Mouse (Mus musculus): ENCODE measurements around the gene Nosip.
"Not testable (repeated sequence)": the region's sequence is repeated elsewhere in the genome, so short reads cannot be mapped to it uniquely, and the experiment has no call there.

Gene Nosip

DNA sequence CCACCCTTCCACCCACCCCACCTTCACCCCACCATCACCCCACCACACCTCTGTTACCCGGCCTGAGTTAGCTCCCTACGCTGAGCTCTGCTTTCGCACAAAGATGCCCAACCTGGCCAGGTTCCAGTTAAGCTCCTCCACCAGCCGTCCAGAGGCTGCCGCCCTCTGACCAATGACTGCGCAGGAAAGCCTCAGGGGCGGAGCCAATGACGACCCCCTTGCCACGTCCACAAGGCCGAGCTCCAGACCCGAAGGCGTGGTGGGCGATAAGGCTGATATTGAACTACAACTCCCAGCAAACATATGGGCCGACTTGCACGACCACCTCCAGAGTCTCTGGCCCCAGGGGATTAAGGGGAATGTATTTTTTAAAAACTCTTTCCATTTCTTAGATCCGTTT lies 29.8 kb downstream of the Nosip start, which contains the start of gene Rcn3:
Rcn3 (minus strand) TSS at position 174 of the 400 bp plus-strand sequence.
- peak; percentile 82 for DNase-seq

DNA sequence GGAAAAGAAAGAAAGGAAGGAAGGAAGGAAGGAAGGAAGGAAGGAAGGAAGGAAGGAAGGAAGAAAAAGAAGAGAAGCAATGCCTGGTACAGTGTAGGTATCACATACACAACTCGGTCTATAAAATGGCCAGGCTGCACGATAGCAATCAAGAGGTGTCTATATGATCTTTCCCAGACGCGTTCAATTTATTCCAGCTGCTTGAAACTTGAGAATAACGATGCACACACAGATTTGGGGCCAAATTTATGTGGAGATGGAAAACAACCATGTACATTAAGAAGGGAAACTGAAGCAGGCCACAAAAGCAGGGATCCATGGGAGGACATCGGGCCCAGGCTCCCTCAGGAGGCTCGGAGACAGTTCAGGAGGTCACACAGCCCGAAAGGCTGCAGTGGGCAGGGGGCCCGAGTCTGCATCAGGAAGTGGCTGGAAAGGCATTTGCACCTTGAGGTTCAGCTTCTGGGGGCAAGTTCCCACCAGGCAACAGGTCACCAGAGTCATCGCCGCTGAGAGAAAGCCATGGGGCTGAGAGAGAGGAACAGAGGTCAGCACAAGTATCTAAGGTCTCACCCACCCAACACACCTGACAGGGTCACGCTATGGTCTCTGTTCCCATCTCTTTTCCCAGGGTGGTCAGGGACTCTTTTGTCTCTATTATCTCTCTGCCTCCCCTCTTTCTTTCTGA lies 30.7 kb downstream of the Nosip start:
- DNase-seq: no peak

DNA sequence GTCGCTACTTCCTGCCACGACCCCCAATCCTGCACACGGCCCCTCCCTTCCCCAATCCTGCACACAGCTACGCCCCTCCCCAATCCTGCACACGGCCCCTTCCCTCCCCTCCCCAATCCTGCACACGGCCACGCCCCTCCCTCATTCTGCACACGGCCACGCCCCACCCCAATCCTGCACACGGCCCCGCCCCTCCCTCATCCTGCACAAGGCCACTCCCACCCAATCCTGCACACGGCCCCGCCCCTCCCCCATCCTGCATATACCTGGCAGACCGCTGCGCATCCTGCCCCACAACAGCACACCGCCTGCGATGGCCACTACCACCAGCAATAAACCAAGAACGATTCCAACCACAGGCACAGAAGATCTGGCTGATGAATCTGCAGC lies 31.3 kb downstream of the Nosip start:
- no peak for DNase-seq

DNA sequence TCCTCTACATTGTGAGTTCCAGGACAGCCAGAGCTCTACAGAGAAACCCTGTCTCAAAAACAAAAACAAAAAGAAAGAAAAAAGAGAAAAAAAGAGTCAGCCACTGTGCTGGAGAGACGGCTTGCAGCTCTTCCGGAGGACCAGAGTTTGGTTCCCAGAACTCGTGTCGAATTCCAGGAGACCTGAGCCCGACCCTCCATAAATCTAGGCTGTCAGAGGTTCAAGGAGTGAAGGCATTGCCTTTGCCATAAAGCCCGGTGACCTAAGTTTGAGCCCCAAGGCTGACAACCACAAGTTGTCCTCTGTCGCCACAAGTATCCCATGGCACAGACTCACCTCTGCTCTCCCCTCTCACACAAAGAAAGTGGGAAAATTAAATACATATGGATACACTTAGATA lies 31.9 kb downstream of the Nosip start:
- DNase-seq: no peak

DNA sequence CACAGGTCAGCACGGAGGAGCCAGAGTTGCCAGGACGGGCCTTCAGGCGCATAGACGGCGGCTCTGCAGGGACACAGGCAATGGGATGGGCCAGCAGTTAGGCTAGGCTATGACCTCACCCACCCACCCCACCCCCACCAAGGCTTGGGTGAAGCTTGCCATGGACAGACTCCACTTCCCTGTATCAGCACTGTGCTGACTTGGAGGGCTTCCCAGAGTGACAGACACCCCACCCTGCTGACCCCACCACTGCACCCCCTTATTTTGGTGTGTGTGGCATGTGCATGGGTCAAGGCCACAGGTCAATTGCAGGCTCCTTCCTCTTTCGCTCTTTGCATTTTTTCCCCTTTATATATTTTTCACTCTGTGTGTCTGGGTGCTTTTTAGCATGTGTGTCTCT lies 33.1 kb downstream of the Nosip start:
- no peak for DNase-seq

DNA sequence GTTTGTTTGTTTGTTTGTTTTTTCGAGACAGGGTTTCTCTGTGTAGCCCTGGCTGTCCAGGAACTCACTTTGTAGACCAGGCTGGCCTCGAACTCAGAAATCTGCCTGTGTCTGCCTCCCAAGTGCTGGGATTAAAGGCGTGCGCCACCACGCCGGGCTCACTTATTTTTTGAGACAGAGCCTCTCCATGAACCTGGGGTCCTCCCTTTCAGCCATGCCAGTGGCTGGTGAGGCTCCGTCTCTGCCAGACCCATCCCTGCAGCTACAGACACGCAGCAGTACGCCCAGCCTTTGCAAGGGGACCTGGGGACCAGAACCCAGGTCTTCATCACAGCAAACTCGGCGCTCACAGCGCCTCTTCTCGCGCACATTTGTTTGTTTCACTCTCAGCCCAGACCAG lies 33.7 kb downstream of the Nosip start:
- DNase-seq: not testable (repeated sequence)

DNA sequence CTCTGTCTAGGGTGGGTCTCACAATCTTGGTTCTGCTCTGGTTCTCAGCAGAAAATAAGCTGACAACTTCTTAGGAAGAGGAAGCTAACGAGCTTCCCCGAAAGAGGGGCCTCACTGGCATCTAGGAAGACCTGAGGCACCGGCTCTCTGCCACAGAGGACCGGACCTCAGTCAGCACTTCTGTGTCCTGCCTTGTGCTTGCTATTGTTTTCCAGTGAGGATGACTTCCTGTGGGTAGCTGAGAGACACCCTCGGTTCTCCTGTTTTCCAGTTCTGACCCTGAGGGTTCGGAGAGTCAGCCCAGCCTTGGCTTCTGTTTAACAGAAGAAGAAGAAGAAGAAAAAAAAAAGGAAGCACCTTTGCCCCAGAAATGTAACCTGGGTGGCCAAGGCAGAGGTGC lies 35.2 kb downstream of the Nosip start:
- no peak for DNase-seq

DNA sequence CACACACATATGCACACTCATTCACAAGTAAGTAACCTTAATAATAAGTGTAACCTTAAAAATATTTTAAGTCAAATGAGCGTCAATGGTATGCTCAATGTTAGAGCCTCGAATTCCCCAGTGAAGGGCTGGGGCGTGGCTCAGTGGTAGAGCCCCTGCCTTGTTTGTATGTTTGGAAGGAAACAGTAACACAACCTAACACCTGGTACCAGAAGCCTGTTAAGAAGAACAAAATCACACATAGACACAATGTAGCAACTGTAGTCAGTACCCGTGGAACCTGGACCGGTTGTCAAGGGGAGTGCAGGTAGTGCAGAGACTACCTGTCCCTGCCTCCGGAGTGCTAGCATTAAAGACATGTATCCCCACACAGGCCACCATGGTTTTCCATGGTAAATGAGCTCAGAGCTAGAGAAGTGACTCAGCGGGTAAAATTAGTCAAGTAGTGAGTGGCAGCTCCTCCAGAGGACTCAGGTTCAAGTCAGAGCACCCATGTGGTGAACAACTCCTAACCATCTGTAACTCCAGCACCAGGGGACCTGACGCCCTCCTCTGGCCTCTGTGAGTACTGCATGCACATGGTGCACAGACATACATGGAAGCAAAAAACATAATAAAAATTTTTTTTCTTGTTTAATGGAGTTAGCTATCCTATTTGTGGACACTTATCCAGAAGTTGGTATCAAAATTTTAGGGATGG lies 36.5 kb downstream of the Nosip start:
- no peak for DNase-seq

DNA sequence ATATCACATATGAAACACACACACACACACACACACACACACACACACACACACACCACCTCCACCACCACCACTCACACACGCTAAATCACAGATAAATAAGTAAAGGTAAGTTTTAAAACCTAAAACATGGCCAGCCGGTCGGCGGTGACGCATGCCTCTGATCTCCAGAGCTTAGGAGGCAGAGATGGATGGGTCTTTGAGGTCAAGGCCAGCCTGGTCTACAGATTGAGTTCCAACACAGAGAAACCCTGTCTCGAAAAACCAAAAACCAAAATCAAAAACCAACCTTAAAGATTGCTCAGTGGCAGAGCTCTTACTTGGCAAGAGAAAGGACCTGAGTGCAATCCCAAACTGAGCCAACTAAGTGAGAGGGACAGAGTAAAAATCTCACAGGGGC lies 37.8 kb downstream of the Nosip start:
- DNase-seq: no peak

DNA sequence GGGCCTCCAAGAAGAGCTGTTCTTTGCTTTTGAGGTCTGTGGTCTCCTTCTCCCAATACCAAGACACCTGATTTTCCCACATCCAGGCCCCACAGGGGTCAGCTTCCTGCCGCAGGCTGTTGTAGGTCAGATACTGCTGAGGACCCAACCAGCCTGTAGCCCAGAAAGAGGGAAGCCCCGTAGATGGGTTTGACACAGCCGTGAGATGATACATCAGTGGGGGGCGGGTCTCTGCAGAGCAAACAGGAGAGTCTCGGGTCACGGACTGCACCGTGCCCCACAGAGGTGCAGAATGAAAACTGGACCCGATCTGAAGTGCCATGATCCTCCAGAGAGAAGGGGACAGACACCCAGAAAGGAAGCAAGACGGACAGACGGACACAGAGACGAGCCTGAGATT lies 40.2 kb downstream of the Nosip start:
- DNase-seq: no peak

DNA sequence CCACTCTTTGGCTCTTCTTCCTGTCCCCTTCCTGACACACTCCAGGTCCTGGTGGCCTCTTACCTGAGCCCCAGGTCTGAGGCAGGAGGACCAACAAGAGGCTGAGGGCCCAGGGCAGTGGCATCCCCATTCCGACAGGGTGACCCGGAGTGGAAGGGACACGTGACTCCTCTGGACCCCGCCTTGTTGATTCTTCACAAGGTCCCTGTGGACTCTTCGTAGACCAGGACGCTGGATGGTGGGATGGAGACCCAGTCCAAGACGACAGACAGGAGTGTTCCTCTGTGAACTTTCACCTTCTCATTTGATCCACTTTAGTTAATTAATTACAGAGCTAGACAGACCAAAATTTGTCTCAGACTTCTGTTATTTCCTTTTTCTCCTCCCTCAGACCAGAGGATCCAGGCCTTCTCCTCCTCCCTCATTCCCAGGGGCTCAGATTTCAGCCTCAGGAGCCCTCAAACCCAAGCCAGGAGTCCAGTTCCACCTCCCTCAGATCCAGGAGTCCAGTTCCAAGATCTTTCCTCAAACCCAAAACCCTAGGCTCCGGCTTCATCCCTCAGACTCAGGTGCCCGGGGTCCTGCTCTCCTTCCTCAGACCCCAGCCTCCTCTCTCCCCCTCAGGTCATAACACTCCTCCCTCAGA lies 40.8 kb downstream of the Nosip start:
- DNase-seq: no peak

DNA sequence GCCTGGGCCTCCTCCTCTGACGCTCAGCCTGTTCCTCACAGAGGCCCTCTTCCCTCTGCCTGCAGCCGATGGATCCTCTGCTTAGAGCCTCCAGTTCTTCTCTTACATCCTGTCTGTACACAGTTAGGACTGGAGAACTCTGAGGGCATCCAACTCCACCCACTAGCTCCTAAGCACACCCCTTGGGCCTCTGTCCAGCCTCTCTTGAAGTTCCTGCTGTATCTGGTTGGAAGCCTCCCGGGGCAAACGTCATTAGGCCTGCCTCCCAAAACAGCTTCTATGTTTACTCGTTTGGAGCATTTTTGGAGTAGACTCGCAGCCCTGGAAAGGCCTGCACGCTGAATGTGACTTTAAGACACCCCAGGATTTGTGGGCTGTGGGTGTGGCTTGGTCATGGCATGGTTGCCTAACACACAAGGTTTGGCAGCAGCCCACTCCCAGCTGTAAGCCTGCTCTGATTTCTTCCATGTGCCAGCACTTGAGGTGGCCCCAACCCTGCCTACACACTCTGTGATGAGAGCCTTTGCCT lies 41.5 kb downstream of the Nosip start, which contains the start of gene Fcgrt:
Fcgrt (minus strand) TSS at position 200 of the 529 bp plus-strand sequence.
- peak; percentile 93 for DNase-seq

DNA sequence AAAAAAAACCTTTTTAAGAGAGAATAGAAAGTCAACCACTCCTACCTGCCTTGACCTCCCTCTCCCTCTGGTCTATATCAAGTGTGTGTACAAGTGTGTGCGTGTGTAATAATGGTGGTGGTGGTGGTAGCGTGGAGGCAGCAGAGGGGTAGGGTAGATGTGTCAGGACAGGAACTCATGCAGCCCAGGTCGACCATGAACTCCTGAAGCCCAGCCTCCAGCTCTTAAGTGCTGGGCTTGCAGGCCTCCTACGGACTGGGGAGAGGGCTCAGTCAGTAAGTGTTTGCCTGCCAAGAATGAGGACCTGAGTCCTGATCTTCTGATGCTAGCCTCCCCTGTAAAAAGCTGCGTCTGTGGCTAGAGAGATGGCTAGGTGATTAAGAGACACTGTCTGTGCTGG lies 42.7 kb downstream of the Nosip start:
- DNase-seq: no peak

DNA sequence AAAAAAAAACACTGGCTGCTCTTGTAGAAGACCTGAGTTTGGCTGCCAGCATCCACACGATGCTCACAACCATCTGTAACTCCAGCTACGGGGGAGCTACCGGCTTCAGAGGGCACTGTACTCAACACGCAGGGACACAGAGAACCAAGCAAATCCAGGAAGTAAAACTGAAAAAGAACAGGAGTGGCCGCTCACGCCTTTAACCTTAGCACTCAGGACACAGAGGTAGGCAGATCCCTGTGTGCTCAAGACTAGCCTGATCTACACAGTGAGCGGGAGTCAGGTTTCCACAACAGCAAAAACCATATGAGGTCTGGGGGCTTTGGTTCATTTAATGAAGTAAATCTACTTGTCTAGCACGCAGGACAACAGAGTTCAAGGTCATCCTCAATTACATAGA lies 43.3 kb downstream of the Nosip start:
- no peak for DNase-seq

DNA sequence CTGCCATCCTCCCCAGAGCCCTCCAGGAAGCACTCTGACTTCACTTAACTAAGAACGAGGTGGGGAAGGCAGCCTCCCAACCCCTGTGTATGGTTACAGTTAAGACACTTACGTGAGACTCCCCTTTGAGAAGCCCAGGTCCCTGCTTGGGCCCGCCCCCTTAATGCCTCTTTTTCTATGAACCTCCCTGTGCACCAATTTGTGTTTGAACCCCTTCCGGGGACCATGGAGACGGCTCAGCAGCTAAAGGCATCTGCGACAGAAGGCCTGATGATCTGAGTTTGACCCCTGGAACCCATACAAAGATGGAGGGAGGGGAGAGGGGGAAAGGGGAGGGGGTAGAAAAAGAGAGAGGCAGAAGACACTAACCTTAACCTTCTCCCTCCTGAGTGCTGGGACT lies 44.2 kb downstream of the Nosip start:
- no peak for DNase-seq

DNA sequence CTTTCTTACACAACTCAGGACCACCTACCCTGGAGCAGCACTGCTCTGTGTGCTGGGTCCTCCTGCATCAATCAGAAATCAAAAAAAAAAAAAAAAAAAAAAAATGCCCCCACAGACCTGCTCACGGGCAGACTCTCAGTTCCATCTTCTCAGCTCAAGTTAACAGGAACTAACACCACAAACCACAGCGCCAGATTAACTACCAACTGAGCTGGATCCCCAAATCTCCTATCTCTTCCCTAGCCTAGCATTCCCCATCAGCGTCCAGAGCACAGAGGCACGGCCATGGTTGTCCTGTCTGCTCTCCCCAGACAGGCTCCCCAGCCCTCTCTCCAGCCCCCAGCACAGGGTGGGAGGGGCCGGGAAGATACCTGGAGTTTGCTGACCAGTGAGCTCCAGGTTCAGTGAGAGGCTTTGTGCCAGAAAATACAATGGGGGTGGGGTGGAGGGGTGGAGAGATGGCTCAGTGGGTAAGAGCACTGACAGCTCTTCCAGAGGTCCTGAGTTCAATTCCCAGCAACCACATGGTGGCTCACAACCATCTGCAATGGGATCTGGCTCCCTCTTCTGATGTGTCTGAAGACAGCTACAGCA lies 44.9 kb downstream of the Nosip start:
- no peak for DNase-seq

DNA sequence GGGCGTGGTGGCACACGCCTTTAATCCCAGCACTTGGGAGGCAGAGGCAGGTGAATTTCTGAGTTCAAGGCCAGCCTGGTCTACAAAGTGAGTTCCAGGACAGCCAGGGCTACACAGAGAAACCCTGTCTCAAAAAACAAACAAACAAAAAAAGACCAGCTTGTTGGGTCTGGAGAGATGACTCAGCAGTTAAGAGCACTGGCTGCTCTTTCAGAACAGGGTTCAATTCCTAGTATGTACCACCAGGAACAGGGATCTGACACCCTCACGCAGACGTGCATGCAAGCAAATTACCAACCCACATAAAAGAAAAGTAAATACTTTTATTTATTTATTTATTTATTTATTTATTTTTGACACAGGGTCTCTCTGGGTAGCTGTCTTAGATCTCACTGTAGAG lies 47.9 kb downstream of the Nosip start:
- DNase-seq: not testable (repeated sequence)

DNA sequence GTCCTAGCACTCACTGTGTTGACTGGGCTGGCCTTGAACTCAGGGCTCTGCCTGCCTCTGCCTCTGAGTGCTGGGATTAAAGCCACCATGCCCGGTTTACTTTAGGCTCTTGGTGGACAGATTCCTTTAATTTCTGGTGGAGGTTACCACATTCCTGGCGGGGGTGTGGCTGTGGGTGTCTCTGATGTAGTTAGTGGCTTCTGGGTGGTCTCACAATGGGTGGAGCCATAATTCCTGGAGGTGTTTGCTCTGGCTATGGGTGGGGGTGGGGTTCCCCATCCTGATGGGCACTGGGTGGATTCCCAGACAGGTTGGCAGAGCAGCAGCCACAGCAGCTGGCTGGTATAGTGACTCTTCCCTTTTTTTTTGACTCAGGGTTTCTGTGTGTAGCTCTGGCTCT lies 49.7 kb downstream of the Nosip start:
- DNase-seq: no peak

DNA sequence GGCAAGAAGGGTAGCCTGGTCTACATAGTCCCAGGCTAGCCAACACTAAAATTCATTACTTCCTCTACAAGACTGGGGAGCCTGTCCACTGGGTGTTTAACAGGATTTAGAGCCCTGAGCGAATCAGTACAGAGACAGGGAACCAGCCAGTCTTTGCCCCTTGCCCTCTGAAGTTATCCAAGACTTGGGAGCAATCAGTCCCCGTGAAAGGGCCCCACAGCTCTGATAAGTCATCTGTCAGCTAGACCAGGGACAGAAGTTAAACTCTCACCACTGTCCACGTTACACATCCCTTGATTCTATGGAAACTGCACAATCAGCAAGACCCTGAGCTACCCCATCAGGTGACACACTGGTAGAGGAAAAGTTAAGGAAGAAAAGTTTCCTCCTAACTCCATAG lies 50.3 kb downstream of the Nosip start:
- no peak for DNase-seq

DNA sequence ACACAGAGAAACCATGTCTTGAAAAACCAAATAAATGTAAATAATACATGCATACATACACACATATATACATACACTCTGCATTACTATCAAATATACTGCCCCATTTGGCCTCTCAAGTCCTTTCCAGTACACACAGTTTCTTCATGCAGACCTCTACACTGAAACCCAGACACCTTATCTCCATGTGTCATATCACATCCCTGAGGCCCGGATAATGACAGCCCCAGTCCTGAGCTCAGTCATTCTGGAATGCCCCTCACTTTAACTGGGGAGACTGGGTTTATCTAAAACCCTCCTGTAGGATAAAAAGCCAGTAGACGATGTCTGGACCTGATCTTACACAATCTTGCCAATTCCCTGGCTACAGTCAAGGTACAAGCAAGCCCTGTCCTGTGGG lies 51.2 kb downstream of the Nosip start:
- DNase-seq: no peak

DNA sequence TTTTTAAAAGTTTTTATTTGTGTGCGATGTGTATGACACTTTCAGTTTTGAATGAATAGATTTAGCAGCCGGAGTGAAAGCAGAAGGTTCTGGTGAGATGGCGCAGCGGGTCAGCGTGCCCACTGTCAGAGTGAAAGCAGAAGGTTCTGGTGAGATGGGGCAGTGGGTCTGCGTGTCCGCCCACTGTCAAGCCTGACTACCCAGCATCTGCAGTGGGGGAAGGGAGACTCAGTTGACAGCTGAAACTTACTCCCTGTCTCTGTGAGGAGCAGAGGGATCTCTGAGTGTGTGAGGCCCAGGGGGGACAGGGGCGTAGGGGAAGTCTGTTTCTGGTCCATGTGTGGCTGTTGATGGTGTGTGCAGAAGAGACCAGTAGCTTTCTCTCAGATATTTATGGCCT lies 55.3 kb downstream of the Nosip start:
- no peak for DNase-seq

DNA sequence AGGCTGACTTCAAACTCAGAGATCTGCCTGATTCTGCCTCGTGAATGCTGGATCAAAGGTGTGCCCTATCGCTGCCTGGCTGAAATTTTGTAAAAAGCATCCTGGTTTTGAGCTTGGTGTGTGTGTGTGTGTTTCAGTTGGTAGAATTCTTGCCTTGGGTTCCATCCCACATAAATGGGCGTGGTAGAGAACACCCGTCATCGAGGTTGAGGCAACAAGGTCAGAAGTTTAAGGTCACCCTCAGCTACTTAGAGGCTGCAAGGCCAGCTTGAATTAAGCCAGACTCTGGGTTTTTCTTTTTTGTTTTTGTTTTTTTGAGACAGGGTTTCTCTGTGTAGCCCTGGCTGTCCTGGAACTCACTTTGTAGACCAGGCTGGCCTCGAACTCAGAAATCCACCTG lies 56.1 kb downstream of the Nosip start:
- DNase-seq: no peak

All from lung, postnatal 14 days (tissue).